Mouse (Mus musculus): ENCODE results near the gene Vmn1r128. TPM values are rescaled to one million over a fixed set of nuclear protein-coding genes. Genes with fewer than 3 reads are reported as not detected.

Gene Vmn1r128
- polyA plus RNA-seq (2012; rRNA removed): not detected in 2 replicates

GRCm38 (mm10) chr7:21349073-21349472, at the start of gene Vmn1r128:
Gene Vmn1r128, plus strand, starts transcription at chr7:21349373.

DNA sequence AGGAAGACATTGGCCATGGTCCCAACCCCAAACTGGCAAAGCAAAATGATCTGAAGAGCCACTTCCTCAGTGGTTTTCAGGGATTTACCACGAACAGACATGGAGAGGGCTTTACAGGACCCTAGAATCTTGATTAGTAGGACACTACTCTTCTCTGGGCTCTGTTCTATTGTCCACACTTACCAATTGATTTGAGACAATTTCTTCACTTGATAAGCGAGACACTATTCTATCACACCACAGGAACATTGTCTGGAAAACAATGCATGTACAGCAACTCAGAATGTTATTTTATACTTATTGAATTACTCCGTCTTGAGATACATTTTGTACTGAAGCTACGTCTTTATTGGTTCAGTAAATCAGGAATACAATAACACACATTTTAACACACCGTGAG, 47.8 kb upstream of the Vmn1r128 start, which contains the start of gene Vmn1r126:
Vmn1r126 (minus strand) TSS at position 101 of the 400 bp plus-strand sequence.

DNA sequence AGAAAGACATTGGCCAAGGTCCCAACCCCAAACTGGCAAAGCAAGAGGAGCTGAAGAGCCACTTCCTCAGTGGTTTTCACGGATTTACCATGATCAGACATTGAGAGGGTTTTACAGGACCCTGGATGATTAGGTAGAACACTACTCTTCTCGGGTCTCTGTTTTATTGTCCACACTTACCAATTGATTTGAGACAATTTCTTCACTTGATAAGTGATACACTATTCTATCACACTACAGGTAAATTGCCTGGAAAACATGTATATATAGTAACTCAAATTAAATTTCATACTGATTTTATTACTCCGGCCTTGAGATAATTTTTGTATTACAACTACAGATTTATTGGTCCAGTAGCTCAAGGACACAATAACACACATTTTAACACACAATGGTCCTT, 29.4 kb upstream of the Vmn1r128 start, which contains the start of gene Vmn1r127:
Vmn1r127 (minus strand) TSS at position 101 of the 400 bp plus-strand sequence.

GRCm38 (mm10) chr7:21361191-21361590, 12.0 kb downstream of the Vmn1r128 start, which contains the start of gene Vmn1r129:
Gene Vmn1r129, minus strand, starts transcription at chr7:21361291.

Other genes with a start within 250 kb of the Vmn1r128 start
- not detected in 2 replicates for gene Vmn1r122, start 215.2 kb upstream of the Vmn1r128 start, polyA plus RNA-seq (2012; rRNA removed)
- gene Vmn1r123, start 187.2 kb upstream of the Vmn1r128 start, polyA plus RNA-seq (2012; rRNA removed): not detected in 2 replicates
- not detected in 2 replicates for gene Gm5157, start 158.9 kb upstream of the Vmn1r128 start, polyA plus RNA-seq (2012; rRNA removed)
- gene Vmn1r124, start 88.8 kb upstream of the Vmn1r128 start, polyA plus RNA-seq (2012; rRNA removed): not detected in 2 replicates
- gene Vmn1r125, start 77.2 kb upstream of the Vmn1r128 start, polyA plus RNA-seq (2012; rRNA removed): not detected in 2 replicates
- gene Vmn1r126, start 47.9 kb upstream of the Vmn1r128 start, polyA plus RNA-seq (2012; rRNA removed): not detected in 2 replicates
- not detected in 2 replicates for gene Vmn1r127, start 29.5 kb upstream of the Vmn1r128 start, polyA plus RNA-seq (2012; rRNA removed)
- not detected in 2 replicates for gene Vmn1r129, start 11.9 kb downstream of the Vmn1r128 start, polyA plus RNA-seq (2012; rRNA removed)
- not detected in 2 replicates for gene Gm6882, start 83.4 kb downstream of the Vmn1r128 start, polyA plus RNA-seq (2012; rRNA removed)
- not detected in 2 replicates for gene Vmn1r130, start 162.4 kb downstream of the Vmn1r128 start, polyA plus RNA-seq (2012; rRNA removed)
- not detected in 2 replicates for gene Vmn1r131, start 196.7 kb downstream of the Vmn1r128 start, polyA plus RNA-seq (2012; rRNA removed)

Measured in colon, adult 2 months (tissue).